14 mouse cellular contexts compared by ENCODE assay signal in genomic region chr11:96886942-96887546, GRCm38 (mm10). TPM values are rescaled to one million over a fixed set of nuclear protein-coding genes. Genes with fewer than 3 reads are reported as not detected.
DNase-seq lines count a peak whose midpoint lies in the region; ATAC-seq and TF ChIP-seq lines count a peak whose summit lies in the region.
"Had no signal": no experiment of that assay in that cellular context is flagged by ENCODE, and none has a peak within 500 bp of the region (broad histone marks: within the 10 kb centered on the region; RNA-seq: fewer than 3 reads in every experiment).

No protein-coding gene starts in this region.

- DNase-seq in kidney, postnatal 25 days, result peak; percentile 16 to 53
- DNase-seq in kidney, adult 9 months, result no peak
- DNase-seq in adipocyte (ENCODE audit: low spot score), result peak; percentile 52
- DNase-seq in midbrain, embryonic 14.5 days, result no peak
- DNase-seq in B cell, adult 2 months, result no peak
- DNase-seq: lung, adult 2 months; right cerebral cortex, adult 18-20 months had no signal

- no peak overlapping the region for H3K4me3 ChIP-seq in forebrain, embryonic 16.5 days (replicated peaks; ENCODE audit: low read length)
- H3K4me3 ChIP-seq in midbrain, embryonic 14.5 days (replicated peaks; ENCODE audit: low read depth, low read length), result no peak overlapping the region
- H3K4me3 ChIP-seq in intestine, postnatal 0 days (ENCODE audit: low read depth, low read length), result no peak overlapping the region
- H3K4me3 ChIP-seq: embryonic facial prominence, embryonic 15.5 days; intestine, embryonic 15.5 days; layer of hippocampus, adult 2 months had no signal

- H3K9ac ChIP-seq in forebrain, embryonic 16.5 days (replicated peaks; ENCODE audit: low read depth, low read length), result no peak overlapping the region
- no peak overlapping the region for H3K9ac ChIP-seq in midbrain, embryonic 14.5 days (replicated peaks; ENCODE audit: low read length)
- H3K9ac ChIP-seq in intestine, postnatal 0 days (ENCODE audit: low read depth, low read length), result no peak overlapping the region
- H3K9ac ChIP-seq: embryonic facial prominence, embryonic 15.5 days; intestine, embryonic 15.5 days had no signal

- H3K4me2 ChIP-seq in forebrain, embryonic 16.5 days (ENCODE audit: low read length), result no peak overlapping the region
- no peak overlapping the region for H3K4me2 ChIP-seq in midbrain, embryonic 14.5 days (ENCODE audit: low read length)
- H3K4me2 ChIP-seq in intestine, postnatal 0 days (replicated peaks; ENCODE audit: low read depth), result no peak overlapping the region
- H3K4me2 ChIP-seq: embryonic facial prominence, embryonic 15.5 days; intestine, embryonic 15.5 days had no signal

- H3K9me3 ChIP-seq in forebrain, embryonic 16.5 days (ENCODE audit: control insufficient read depth, low read length), result no peaks in the 10 kb centered on the region
- no peaks in the 10 kb centered on the region for H3K9me3 ChIP-seq in midbrain, embryonic 14.5 days (ENCODE audit: control insufficient read depth, low read length)
- H3K9me3 ChIP-seq in intestine, postnatal 0 days (ENCODE audit: control insufficient read depth), result no peaks in the 10 kb centered on the region
- H3K9me3 ChIP-seq: embryonic facial prominence, embryonic 15.5 days; intestine, embryonic 15.5 days had no signal

- no peaks in the 10 kb centered on the region for H3K27me3 ChIP-seq in forebrain, embryonic 16.5 days (replicated peaks; ENCODE audit: control insufficient read depth, insufficient read depth, low read length)
- no peaks in the 10 kb centered on the region for H3K27me3 ChIP-seq in midbrain, embryonic 14.5 days (ENCODE audit: control insufficient read depth, insufficient read depth, low read length)
- H3K27me3 ChIP-seq in intestine, postnatal 0 days (replicated peaks; ENCODE audit: control insufficient read depth, insufficient read depth, low read length), result no peaks in the 10 kb centered on the region
- H3K27me3 ChIP-seq: embryonic facial prominence, embryonic 15.5 days; intestine, embryonic 15.5 days had no signal

- no peak for TF ChIP-seq CTCF in intestine, postnatal 0 days (IDR thresholded peaks at IDR 0.05; ENCODE audit: low read depth)

- no peak for ATAC-seq in forebrain, embryonic 16.5 days
- ATAC-seq in midbrain, embryonic 14.5 days (ENCODE audit: low FRiP score, low TSS enrichment), result no peak
- ATAC-seq in monocyte, adult 5-6 weeks (replicated peaks; ENCODE audit: insufficient number of reproducible peaks, low FRiP score, low TSS enrichment, poor library complexity, severe bottlenecking), result no peak
- no peak for ATAC-seq in intestine, postnatal 0 days

- WGBS in forebrain, embryonic 16.5 days, result 65% methylated on average over 8 of the region's 8 CpGs
- WGBS in midbrain, embryonic 14.5 days, result 89% methylated on average over 8 of the region's 8 CpGs
- WGBS in intestine, postnatal 0 days, result 86% methylated on average over 8 of the region's 8 CpGs

- H3K36me3 ChIP-seq in forebrain, embryonic 16.5 days (ENCODE audit: control insufficient read depth, insufficient read depth), result no peaks in the 10 kb centered on the region
- H3K36me3 ChIP-seq in midbrain, embryonic 14.5 days (ENCODE audit: control insufficient read depth, insufficient read depth, low read length), result no peaks in the 10 kb centered on the region
- no peaks in the 10 kb centered on the region for H3K36me3 ChIP-seq in intestine, postnatal 0 days (ENCODE audit: control insufficient read depth, insufficient read depth)
- H3K36me3 ChIP-seq: embryonic facial prominence, embryonic 15.5 days; intestine, embryonic 15.5 days had no signal

- H3K4me1 ChIP-seq in forebrain, embryonic 16.5 days (replicated peaks; ENCODE audit: control insufficient read depth, insufficient read depth, low read length), result peaks cover 26% of the 10 kb centered on the region
- H3K4me1 ChIP-seq in midbrain, embryonic 14.5 days (ENCODE audit: control insufficient read depth, insufficient read depth, low read length), result peaks cover 24% of the 10 kb centered on the region
- H3K4me1 ChIP-seq in intestine, postnatal 0 days (replicated peaks; ENCODE audit: control insufficient read depth, insufficient read depth, low read length), result no peaks in the 10 kb centered on the region
- H3K4me1 ChIP-seq: intestine, embryonic 15.5 days had no signal

- H3K27ac ChIP-seq in forebrain, embryonic 16.5 days (ENCODE audit: low read length), result peak overlapping the region; percentile 95
- H3K27ac ChIP-seq in midbrain, embryonic 14.5 days (replicated peaks; ENCODE audit: low read depth, low read length), result peak overlapping the region; percentile 85
- no peak overlapping the region for H3K27ac ChIP-seq in intestine, postnatal 0 days (ENCODE audit: low read depth, low read length)
- H3K27ac ChIP-seq: embryonic facial prominence, embryonic 15.5 days; intestine, embryonic 15.5 days had no signal

RNA-seq across cellular contexts. Expression of gene Cdk5rap3, which starts 29.3 kb away (rescaled TPM):
- polyA plus RNA-seq in forebrain, embryonic 16.5 days (2015; fragmentation: Nextera tagmentation; extraction: Ambion mirVana), result 103 and 106 TPM in 2 replicates
- 85.2 and 90.2 TPM in 2 replicates for polyA plus RNA-seq in midbrain, embryonic 14.5 days (2014; fragmentation: Nextera tagmentation; extraction: Ambion mirVana)
- total RNA-seq in monocyte, adult 5-6 weeks (2017), result 38.4 to 51.0 TPM (median 44.6 TPM) in 3 replicates
- polyA plus RNA-seq in intestine, postnatal 0 days (2015; fragmentation: Nextera tagmentation; extraction: Ambion mirVana), result 64.1 and 68.9 TPM in 2 replicates

RNA-seq across cellular contexts. Expression of gene Copz2, which starts 37.4 kb away (rescaled TPM):
- polyA plus RNA-seq in forebrain, embryonic 16.5 days (2015; fragmentation: Nextera tagmentation; extraction: Ambion mirVana), result 10.4 and 16.6 TPM in 2 replicates
- polyA plus RNA-seq in midbrain, embryonic 14.5 days (2014; fragmentation: Nextera tagmentation; extraction: Ambion mirVana), result 6.5 and 16.0 TPM in 2 replicates
- 0.48 TPM in 1 of 3 replicates, not detected in the others for total RNA-seq in monocyte, adult 5-6 weeks (2017)
- polyA plus RNA-seq in intestine, postnatal 0 days (2015; fragmentation: Nextera tagmentation; extraction: Ambion mirVana), result 46.8 and 47.6 TPM in 2 replicates

RNA-seq across cellular contexts. Expression of gene Prr15l, which starts 40.9 kb away (rescaled TPM):
- polyA plus RNA-seq in forebrain, embryonic 16.5 days (2015; fragmentation: Nextera tagmentation; extraction: Ambion mirVana), result 0.19 and 0.27 TPM in 2 replicates
- polyA plus RNA-seq in midbrain, embryonic 14.5 days (2014; fragmentation: Nextera tagmentation; extraction: Ambion mirVana), result 0.16 and 0.24 TPM in 2 replicates
- 0.29 TPM in 1 of 3 replicates, not detected in the others for total RNA-seq in monocyte, adult 5-6 weeks (2017)
- polyA plus RNA-seq in intestine, postnatal 0 days (2015; fragmentation: Nextera tagmentation; extraction: Ambion mirVana), result 138 and 141 TPM in 2 replicates
- total RNA-seq: gastrocnemius, adult 18-20 months; layer of hippocampus, adult 2 months had no signal

RNA-seq across cellular contexts. Expression of gene Pnpo, which starts 56.7 kb away (rescaled TPM):
- 21.7 and 22.8 TPM in 2 replicates for polyA plus RNA-seq in forebrain, embryonic 16.5 days (2015; fragmentation: Nextera tagmentation; extraction: Ambion mirVana)
- polyA plus RNA-seq in midbrain, embryonic 14.5 days (2014; fragmentation: Nextera tagmentation; extraction: Ambion mirVana), result 18.9 and 20.9 TPM in 2 replicates
- total RNA-seq in monocyte, adult 5-6 weeks (2017), result 18.3 to 23.7 TPM (median 20.6 TPM) in 3 replicates
- polyA plus RNA-seq in intestine, postnatal 0 days (2015; fragmentation: Nextera tagmentation; extraction: Ambion mirVana), result 145 and 158 TPM in 2 replicates

RNA-seq across cellular contexts. Expression of gene Nfe2l1, which starts 57.3 kb away (rescaled TPM):
- polyA plus RNA-seq in forebrain, embryonic 16.5 days (2015; fragmentation: Nextera tagmentation; extraction: Ambion mirVana), result 64.8 and 68.2 TPM in 2 replicates
- polyA plus RNA-seq in midbrain, embryonic 14.5 days (2014; fragmentation: Nextera tagmentation; extraction: Ambion mirVana), result 40.1 and 46.3 TPM in 2 replicates
- total RNA-seq in monocyte, adult 5-6 weeks (2017), result 56.7 to 65.5 TPM (median 62.2 TPM) in 3 replicates
- polyA plus RNA-seq in intestine, postnatal 0 days (2015; fragmentation: Nextera tagmentation; extraction: Ambion mirVana), result 31.6 and 35.0 TPM in 2 replicates

Comparison
In these comparisons a context has a peak if more than half of its experiments do, and no peak if none do; other contexts are left out.
1. DNase-seq: peak in kidney, postnatal 25 days (2 of 2) and adipocyte (single experiment); none in kidney, adult 9 months (single experiment), midbrain, embryonic 14.5 days (single experiment) and B cell, adult 2 months (0 of 2).
2. RNA of gene Prr15l, which starts 40.9 kb away (polyA plus RNA-seq): 138 to 141 TPM in intestine, postnatal 0 days; 0.19 to 0.27 TPM in forebrain, embryonic 16.5 days and 0.16 to 0.24 TPM in midbrain, embryonic 14.5 days; every median in the first group is over 100 times any median in the second.